Mouse (Mus musculus) activated CD4-positive, CD25-positive, alpha-beta regulatory T cell, adult 4 months (primary cell): ENCODE data around the gene Fn3k. TPM values are rescaled to one million over a fixed set of nuclear protein-coding genes. Genes with fewer than 3 reads are reported as not detected.

Experiments used
- ATAC-seq: one replicate; pipeline ENCODE4 v1.8.0; 2017
- polyA plus RNA-seq, 2 experiments: library from polyadenylated mRNA; unstranded; fragments of 100-300 nt; shearing (Covaris generic); gene quantifications; one replicate each; pipeline ENCODE4 v1.2.1; 2017

Fn3k gene
- under 1 TPM in 1 of 2 experiments, not detected in 1; 0.23 TPM for polyA plus RNA-seq

DNA sequence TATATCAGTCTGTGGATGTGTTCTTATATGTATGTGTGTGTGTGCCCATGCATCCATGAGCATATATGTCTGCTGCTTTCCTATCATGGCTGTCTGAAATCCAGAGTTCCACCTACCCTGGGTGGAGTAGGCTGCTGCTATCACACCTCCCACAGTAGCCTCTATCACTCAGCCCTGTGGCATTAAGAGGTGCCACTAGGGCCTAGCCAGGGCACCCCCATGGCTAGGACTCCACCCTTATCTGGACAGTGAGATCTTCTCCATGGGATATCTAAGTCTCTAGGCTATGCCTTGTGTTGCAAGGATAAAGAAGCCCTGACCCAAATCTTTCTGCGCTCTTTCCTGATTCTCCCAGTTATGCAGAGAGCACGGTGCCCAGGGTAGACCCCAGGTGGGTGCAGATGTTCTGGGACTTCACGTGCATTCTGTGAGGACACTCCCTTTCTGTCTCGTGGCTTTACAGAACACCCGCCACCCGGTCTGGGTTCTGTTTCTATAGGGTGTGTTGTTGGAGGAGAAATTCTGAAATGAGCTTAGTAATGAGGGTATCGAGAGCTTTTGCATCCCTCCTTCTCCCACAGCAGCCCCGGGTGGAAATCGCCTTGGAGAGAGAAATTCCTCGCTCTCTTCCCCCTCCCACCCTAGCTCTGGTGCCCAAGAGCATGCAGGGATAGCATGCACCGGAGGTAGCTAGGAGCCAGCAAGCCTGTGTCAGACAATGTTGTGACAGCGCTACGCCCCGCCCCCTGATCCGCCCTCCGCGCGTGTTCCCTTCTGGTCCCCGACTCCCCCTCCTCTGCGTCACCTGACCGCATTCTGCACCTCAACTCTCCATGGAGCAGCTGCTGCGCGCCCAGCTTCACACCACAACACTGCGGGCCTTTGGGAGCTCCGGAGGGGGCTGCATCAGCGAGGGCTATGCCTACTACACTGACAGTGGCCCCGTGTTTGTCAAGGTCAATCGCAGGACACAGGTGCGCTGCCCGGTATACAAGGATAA lies at the start of gene Fn3k:
TSS of gene Fn3k (plus strand) at position 758 of the 1,000 bp plus-strand sequence.
- peak; percentile 98 for ATAC-seq

DNA sequence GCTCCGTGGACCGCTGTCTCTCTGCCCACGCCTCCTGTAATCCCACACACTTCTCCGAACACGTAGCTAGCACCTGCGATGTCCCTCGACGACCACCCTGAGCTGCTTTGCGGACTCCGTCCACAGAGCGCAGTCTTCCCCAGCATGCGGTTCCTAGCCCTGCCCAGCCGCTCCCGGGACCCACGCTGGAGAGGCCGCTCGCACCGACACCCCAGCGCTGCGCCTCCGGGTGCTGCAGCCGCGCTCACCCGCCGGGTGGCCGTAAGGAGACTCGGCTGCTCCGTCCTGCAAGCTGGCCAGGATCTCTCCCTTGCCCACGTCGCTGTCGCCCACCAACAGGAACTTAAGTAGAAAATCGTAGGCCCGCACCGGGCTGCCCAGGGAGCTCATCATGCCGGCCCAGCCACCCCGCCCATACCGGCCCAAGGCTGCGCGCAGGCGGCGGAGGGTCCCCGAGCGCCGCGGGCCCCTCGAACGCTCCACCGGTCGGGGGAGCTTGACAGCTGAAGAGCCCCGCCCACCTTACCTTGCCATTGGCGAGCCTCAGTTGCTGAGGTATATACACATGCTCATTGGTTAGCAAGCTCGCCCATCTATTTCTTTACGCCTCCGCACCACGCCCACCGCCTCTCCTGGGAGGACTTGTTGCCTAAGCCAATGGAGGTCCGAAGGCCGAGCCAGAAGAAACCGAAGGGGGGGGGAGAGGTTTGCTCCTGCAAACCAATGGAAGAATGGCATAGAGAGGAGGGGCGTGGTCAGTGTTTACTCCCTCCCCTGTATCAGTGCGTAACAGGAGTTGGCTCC lies 46.8 kb upstream of the Fn3k start, which contains the start of gene Rab40b:
TSS of gene Rab40b (minus strand) at position 502 of the 804 bp plus-strand sequence.
- ATAC-seq: no peak

DNA sequence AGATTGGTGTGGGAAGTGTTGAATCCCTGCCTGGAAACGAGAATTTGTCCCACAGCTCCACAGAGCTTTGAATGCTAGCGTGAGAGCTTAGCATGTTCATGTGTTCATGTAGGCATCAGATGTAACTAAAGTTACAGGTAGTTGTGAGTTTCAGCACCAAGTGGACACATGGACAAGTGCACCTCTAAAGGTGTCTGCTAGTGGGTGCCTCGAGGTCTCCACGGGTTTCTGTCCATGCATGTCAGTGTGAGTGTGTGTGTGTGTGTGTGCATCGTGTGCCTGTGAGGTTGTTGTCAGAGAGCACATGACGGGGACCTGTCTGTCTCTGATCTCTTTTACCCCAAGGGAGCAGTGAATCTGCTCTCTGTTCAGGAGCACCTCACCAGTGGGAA lies 46.2 kb upstream of the Fn3k start:
- no peak for ATAC-seq

DNA sequence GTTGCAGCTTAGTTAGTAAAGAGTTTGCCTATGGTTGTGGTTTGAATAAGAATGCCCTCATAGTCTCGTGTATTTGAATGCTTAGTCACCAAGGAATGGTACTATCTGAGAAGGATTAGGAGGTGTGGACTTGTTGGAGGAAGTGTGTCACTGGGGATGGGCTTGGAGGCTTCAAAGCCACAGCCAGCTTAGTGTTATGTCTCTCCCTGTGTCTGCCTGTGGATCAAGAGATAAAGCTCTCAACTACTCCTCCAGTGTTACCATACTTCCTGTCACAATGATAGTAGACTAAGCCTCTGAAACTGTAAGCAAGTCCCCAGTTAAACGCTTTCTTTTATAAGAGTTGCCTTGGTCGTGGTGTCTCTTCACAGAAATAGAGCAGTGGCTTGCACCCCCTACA lies 43.9 kb upstream of the Fn3k start:
- ATAC-seq: no peak

DNA sequence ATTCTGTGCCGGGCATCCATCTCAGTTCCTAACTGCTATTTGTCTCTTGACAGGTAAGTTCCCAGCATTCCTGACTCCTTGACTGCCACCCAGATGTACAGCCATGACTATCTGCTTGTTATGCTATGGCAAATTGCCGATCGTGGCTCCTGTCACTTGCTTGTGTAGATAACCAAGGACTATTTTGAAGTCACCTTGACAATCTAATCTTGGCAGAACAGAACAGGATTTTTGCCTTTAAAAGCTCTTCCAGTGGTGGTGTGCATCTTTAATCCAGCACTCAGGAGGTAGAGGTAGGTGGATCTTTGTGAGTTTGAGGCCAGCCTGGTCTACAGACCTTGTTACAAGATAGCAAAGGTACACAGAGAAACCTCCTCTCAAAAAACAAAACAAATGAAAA lies 42.3 kb upstream of the Fn3k start:
- no peak for ATAC-seq

DNA sequence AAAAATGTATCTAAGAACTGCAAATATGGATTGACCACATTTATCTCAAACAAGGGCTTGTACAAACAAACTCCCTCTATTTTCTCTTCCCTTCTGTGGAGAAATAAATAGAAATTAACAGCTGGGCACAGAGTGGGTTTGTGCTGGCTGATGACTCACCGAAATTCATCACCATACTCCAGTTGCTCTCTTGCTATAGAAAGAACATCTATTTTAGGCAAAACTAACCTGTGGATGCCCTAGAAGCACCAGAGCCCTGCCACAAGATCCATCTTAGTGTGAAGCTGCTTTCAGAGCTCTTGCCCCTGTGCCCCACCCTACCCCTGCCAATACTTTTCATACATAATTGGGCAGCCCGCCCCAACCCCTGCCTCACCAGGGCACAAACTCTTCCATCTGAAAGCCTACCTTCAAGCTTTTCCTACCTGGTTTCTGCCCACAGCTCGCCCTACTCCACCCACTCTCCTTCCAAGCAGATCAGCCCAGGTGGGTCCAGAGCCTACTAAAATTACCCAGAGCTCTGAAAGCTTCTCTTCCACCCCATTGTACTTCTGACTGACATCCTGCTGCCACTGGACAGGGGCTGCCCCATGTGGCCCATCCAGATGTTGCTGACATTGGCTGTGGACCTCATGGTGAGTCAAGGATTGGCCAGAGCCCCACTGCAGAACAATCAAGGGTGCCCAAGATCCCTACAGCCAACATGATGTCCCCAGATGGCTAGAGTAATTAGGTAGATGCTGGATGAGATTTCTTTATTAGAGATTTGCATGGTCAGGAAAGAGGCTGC lies 27.2 kb upstream of the Fn3k start:
- ATAC-seq: no peak

DNA sequence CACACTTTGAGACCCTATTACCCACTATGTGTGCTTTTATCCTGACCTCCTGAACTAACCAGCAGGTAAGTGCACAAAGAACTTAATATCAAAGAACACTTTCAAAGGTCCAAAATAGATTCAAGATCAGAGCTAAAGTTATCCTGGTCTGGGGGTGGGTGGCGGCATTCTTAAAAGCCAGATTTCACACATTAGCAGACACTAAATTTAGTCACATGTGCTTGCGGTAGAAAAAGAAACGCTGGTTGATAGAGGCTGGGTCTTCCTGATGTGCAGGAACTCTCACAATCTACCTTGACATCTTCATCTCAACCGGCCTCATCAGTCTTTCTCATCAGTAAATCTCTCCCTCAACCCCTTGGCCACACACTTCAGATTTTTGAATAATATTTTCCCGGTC lies 20.0 kb upstream of the Fn3k start:
- no peak for ATAC-seq

DNA sequence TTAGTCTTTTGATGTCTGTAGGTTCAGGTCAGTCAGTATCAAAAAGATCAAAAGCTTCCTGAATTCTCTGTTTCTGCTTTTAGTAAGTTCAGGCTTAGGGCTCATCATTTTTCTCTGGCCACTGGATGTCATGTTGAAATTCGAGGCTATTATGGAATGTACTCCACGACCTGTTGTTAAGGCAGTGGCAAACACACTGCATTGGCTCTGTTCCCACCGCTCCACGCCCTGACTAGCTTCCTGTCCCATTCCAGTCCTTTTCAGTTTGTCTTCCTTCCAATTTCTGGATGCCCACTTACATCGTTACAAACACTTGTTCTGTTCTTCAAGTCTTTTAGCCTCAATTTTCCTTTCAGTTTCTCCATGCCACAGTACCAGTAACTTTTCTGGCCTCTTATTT lies 19.4 kb upstream of the Fn3k start:
- no peak for ATAC-seq

DNA sequence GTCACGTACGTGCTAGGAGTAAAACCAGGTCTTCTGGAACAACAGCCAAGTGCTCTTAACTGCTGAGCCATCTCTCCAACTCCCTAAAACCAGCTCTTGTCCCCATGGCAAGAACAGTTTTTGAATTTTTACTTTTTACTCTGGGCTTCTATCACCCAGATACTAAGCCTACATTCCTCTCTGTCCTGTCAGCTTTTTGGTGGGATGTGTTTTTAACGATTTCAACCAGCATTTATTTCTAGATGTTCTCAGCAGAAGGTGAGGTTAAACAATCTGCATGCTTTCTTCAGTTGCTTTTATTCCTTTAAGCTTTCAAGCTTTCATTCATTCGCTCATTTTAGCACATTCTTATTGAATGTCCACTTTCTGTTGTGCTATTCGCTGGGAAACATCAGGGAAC lies 16.7 kb upstream of the Fn3k start:
- no peak for ATAC-seq

DNA sequence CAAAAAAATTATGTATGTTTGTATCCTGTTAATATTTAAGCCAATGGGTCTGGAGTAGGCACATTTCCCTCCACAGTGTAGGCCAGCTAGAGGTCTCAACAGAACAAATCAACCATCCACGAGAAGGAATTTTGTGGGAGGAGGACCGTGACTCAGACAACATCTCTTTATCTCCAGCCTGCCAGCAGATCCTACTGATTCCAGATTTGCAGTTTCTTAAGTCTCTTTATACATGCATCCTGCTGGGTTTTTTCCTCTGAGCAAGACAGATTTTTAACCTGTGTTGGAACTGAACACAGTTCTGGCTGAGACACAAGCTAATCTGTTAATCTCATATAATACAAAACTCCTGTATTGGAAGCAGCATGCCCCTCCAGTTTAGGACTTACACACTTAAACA lies 15.8 kb upstream of the Fn3k start:
- ATAC-seq: no peak

DNA sequence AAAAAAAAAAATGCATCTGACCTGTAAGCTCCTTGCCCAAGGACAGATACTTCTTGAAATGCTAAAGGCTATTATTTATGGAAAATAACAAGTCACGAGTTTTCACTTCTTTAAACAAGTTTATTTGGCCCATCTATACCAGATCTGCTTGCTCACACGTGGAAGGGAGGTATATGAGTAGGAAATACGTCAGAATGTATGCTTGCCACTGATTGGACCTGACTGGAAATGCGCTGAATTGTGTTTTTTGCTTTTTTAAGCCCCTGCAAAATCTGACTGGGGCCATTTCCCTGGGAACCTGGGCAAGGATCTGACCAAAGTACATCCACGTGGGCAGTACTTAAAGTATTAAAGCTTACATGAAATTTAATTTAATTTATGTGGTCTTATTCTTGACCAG lies 14.3 kb upstream of the Fn3k start:
- no peak for ATAC-seq

DNA sequence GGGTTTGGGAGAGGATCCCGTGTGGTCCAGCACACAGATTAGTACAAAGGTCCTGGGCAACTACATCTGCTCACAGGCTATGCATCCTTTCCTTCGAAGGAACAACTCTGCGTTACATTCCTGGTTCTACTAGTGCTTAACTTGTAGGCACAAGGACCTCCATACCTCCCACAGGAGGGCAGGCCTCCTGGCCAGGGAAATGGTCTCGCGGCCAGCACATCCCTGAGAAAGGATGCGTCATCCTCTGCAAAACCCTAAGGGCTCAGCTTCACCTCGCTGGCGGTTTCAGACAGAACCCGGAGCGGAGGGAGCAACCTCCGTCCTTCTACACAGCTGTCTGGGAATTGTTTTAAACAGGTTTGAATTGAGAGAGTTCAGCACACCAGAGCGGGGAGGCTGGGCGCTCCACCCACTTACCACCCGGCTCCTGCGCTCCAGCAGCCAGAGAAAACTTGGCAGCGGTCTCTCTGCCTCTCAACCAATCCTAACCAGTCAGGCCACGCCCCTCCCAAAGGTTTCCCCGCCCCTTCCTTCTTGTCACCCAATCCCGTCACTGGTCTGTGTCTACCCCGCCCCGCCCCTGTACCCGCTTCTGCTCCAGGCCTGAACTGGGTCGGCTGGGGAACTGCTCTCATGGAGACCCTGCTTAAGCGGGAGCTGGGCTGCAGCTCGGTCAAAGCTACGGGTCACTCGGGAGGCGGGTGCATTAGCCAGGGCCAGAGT lies 13.7 kb upstream of the Fn3k start, which contains the start of gene Fn3krp:
TSS of gene Fn3krp (plus strand) at position 572 of the 723 bp plus-strand sequence.
- ATAC-seq: peak; percentile 99

DNA sequence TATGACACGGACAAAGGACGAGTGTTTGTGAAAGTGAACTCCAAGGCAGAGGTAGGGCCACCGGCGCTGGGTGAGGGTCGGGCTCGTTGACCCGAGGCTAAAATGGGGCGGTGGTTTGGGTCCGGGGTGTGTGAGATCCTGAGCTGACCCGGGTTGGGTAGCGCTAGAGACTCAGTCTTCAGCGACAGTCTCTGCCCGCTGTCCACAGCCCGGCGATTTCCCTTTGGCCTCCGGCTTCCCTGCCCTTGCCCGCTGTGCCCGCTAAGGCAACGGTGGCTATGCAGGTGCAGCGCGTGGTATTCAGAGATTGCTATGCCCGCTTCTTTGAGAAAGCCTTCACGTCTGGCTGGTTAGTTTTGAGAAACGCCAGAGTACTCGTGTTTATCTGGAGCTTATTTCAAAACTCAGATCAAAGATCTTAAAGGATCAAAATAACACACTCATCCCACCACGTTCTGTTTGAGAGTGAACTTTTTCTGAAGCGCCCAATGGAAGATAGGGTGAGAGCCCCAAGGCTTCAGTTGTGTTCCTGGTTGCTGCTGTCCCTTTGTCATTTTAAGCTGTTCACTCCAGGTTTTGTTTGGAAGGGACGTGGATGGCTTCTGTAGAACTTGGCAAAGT lies 13.1 kb upstream of the Fn3k start:
- ATAC-seq: peak; percentile 18

DNA sequence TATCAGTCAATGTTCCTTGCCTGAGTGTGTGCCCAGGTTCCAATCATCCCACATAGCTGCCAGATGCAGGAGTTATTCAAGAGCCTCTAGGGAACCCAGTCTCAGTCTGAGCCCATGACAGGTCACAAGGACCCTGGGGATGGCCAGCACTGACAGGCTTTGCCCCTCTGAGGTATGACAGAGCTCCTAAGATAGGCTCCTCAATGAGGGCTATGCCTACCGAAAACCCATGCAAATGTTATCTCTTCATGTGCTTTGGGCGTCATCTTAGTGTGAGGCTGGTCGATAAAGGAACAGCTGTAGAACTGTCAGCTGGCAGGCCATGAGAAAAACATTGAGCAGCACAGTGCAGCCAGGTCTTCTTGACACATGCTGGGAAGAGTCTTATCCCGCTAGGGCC lies 1.3 kb upstream of the Fn3k start:
- no peak for ATAC-seq

DNA sequence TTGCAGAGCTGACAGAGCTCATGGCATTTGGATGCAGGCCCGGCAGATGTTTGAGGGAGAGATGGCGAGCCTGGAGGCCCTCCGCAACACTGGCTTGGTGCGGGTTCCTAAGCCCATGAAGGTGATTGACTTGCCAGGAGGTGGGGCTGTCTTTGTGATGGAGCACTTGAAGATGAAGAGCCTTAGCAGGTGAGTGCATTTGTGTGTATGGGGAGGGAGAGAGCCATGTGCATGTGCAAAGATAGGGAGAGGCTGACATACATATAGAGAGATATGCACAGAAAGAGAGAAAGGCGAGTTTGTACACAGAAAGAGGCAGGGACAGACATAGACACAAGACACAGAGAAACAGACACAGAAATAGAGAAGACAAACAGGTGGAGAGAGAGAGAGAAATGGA lies 2.5 kb downstream of the Fn3k start:
- no peak for ATAC-seq

DNA sequence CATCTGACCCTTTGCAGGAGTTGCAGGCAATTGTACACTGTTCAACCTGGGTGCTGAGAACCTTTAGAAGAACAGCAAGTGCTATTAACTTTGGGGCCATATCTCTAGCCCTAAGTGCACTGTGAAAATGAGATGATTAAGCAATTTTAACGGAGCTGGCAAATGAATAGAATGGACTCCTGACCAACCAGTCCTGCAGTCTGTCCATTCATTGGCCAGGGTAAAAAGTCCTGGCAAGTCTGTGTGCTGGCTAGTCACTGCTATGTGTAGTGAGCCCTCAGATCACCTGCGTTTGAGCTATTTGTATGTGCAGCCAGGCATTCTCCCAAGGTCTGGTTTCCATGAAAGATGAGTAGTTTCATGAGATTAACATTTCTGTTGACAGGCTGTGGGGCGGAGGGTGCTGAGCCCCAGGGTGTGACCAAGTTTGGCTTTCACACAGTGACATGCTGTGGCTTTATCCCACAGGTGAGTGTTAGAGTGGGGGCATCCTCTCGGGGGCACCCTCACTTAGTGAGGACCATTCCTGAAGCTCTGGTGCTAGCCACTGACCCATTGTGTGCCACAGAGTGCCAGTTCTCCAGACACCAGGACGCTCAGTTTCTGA lies 5.1 kb downstream of the Fn3k start:
- no peak for ATAC-seq

DNA sequence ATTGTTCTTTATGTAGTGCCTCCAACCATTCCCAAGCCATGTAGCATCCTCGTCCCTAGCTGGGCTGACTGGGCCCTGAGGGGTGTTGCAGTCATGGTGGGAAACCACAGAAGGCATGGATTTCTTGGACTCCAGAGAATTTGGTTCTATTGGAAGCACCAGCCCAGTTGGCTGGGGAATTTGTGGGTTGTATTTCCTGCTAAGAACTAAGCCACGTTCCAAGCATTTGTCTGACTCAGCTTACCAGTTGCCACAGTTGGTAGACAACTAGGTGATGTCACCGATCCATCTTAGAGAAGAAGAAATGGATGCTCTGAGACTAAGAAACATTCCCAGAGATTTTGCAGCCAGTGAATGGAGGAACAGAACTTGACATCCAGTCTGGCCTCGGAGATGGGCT lies 6.9 kb downstream of the Fn3k start:
- ATAC-seq: no peak

DNA sequence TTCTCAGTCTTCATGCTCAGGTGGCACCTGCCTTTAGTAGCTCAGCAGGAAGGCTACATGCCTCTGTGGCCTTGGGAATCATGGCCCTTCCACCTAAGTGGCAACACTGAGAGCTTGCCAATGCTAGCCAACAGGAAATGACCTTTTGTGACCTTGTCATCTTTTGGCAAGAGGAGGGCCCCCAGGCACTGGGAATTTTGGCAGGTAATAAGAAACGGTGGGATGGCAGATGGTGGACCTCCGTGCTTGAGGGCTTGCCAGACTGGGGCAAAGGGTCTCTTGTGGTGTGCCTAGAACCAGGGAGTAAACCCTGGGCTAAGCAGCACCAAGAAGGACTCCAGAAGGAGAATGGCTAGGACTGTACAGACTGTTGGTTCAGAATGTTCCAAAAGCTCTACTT lies 7.4 kb downstream of the Fn3k start:
- no peak for ATAC-seq

DNA sequence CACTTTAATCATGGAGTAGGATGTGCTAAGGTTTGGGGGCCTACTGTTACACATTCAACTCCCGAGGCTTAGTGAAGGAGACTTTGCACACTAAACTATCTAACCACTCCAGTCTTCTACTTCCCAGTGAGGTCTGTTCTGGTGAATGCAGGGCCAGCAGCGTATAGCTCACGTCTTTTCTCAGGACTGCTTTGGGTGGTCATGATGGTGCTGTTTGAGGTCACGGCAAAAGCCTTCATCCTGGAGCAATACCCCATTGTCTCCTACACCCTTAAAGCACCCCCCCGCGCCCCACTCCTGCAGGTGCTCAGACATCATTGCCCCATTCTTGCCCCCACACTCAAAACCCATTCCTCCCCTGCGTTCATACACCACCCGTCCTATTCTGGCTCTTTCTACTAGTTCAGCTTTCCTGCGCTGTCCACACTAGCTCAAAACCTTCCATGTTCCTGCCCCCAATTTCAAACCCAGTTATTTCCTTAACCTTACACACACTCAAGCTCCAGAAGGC lies 16.6 kb downstream of the Fn3k start:
- ATAC-seq: no peak

DNA sequence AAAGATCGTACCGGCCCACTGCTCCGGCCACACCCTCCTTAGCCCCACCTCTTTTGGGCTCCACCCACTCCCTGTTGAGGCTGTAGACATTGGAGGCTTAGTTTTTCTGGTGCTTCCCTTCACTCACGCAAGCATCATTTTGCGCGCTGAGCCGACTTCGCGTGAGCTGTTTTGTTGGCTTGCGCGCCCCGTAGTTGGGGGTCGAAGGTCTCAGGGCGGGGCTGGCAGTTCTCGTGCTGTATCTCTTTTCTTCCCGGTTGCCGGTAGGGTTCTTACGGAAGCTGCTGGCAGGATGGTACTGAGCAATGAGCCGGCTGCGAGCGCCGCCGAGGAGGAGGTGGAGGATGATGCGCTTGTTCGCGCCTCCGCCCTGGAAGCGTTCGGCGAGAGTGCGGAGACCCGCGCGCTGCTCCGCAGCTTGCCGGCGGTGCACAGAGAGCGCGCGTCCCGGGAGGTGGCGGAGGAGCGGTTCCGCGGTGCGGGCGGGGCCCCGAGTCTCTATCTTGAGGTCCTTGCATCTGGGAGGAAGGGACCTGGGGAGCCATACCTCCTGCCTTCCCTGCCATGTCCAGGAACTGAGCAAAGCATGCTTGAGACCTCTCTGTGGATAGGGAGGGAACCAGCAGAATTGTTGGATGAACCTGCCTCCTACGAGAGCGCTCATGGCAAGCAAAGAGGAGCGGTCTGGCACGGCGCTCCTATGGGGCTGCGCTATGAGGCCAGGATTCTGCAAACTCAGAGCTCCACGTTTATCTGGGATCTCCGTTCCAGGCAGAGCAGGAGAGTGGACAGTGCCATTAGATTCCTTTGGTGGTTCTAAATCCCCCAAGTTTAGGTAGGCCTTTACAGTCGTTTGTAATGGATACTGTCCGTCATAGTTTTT lies 17.3 kb downstream of the Fn3k start, which contains the start of gene Tbcd:
TSS of gene Tbcd (plus strand) at position 197 of the 883 bp plus-strand sequence.
- ATAC-seq: peak; percentile 93
